Mouse (Mus musculus) regulatory T cell (primary cell): ENCODE measurements around the gene Acmsd.

Experiments
- in situ Hi-C: fragments of 300-600 bp; cut with MboI, MseI; formaldehyde crosslinking; loops from one replicate; pipeline ENCODE4 v1.15.1; 2025; ENCODE audit warnings: high pct_unique_total_duplicates

Acmsd gene

DNA sequence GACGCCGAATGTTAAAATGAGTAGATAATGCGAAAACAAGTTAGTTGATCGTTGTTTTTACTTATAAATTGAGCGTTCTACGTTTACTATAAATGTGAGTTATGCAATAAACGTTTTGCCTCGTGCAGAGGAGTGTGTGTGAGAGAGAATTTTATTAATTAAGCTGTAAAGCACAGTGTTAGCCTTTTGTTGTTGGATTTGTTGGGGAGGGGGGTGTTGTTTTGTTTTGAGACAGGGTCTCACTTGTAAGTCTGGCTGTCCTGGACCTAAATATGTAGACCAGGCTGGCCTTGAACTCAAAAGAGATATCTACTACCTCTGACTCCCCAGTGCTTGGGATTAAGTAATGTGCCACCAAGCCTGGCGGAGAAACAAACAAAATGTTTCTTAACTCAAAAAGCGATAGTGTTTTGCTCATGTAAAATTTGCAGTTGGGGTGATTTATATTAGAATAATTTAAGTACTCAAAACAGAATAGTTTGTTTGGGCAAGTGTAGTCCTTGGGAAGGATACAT is 46.0 kb downstream of the Acmsd start:
- in situ Hi-C loops: no loop called here

DNA sequence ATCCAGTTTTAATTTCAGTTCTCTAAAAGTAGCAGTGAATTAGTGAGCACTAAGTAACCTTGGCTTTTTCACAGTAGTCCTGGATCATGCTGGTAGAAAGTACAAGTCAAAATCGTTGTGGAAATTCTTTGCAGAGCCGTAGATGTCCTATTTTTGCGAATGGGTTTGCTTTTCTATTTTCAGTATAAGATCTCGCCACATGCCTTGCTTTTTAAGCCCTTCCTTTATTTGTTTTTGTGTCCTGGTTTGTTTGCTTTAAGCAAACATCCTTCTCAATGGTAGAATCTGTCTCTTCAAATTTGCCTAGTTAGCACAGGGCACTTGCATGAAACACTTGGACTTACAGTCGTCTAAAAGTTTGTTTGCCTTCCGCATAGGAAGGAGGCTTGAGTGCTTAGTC is 47.0 kb downstream of the Acmsd start:
- in situ Hi-C loops: no loop called here

DNA sequence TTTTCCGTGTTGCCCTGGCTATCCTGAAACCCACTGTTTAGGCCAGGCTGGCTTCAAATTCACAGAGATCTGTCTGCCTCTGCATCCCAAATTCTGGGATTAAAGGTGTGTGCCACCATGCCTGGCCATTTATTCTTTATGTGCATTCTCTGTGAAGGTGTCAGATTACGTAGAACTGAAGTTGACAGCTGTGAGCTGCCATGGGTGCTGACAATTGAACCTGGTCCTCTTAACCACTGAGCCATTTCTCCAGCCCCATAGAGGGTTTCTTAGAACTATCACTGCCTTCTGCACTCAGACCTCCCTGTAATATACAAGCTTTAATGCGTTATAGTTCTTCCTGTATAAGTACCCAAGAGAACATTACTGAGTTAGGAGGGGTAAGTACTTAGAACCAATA is 49.4 kb downstream of the Acmsd start:
- in situ Hi-C loops: no loop called here

DNA sequence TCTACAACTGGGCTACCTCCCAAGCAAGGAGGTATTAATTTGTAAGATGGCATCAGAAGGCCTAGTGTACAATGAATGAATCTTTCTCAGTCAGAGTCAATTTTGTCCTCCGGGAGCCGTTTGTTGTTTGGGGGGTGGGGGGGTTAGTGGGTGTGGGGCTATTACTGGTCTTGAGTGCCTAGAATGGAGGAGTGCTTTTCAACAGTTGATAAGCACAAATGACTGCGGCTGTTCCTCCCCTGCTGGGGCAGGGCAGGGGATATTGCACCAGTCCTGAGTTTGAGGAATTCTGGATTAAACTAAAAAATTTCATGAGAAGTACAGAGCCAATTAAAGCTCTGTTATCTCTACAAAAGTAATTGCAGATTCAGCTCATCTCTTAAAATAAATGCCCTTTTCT is 50.9 kb downstream of the Acmsd start:
- in situ Hi-C loops: no loop called here

DNA sequence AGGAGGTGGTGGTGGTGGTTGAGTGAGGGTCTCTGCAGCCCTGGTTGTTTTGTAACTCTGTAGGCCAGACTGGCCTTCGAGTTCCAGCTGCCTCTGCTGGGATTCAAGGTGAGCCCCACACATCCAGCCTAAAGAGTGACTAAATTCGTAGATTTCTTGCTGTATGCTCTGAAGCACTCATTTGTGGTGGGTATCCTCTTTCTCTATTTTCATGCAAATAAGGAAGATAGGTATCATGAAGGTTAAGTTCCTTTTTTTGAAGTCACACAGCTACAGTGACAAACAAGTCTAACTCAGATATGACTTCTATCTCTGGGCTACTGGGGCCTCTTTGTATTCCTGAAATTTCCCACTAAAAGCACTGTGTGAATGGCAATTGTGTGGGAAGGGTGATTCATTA is 51.6 kb downstream of the Acmsd start:
- in situ Hi-C loops: no loop called here

DNA sequence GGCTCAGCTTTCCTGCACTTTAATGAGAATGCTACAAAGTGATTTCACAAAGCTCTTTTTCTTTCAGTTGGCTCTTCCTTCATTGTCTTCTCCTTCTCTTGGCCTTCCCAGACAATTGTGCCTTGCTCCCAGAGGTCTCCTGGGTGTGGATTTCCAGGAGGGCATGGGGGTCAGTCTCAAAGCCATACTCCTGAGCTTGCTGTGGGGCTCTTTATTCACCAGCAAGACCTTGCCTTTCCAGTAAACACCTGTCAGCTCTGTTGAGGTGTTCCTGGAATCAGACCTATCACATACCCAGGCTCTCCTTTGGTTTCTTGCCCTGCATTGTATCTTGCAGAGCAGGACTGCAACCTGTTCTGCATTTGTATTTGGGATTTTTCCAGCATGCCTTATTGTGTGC is 54.6 kb downstream of the Acmsd start:
- in situ Hi-C loops: no loop called here

DNA sequence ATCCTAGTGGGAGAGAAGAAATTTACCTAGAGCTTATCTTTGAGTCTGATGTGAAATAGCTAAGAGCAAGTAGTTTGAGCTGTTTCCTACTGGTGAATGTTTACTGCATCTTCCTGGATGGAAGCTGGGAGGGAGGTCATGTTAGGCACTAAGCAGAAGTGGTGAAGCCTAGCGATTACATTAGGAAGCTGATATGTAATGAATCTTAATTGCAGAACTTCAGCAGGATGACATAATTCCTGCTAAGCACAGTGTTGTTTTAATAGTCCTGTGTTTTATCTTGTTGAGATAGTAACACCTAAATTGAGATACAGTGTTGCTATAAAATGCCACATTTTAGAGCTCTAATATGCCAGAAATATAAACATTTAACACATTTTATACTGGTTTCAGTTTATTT is 56.7 kb downstream of the Acmsd start:
- in situ Hi-C loops: no loop called here

DNA sequence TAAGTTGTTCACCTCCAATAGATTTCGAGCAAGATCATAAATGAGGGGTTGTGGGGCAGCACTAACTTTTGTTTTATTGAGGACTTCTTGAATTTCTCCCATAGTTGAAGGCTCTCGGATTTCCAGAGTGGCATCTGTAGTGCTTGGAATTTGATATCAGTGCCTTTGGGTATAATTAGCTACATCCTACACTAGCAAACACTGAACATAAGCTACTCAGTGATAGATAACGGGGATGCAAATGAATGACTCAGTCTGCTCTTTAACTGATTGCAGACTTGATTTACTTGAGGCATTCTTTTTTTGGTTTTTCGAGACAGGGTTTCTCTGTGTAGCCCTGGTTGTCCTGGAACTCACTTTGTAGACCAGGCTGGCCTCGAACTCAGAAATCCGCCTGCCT is 59.7 kb downstream of the Acmsd start:
- in situ Hi-C loops: no loop called here

DNA sequence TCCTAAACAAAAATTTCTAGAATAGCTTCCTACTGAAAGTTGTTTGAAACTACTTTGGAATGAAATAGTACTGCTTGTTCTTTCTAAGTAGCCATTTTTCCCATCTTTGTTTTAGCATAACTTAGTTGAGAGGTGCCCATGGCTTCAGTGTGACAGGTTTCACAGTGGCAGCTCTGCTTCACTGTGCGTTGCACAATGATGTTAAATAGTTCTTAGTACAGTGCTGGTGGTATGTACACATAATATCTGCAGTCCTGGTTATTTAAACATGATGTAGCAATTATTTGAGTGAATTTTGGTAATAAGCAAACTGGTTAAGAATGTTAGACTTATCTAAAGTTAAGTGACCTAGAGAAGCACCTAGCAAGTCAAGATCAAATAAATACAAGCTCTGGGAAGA is 64.2 kb downstream of the Acmsd start:
- in situ Hi-C loops: no loop called here

DNA sequence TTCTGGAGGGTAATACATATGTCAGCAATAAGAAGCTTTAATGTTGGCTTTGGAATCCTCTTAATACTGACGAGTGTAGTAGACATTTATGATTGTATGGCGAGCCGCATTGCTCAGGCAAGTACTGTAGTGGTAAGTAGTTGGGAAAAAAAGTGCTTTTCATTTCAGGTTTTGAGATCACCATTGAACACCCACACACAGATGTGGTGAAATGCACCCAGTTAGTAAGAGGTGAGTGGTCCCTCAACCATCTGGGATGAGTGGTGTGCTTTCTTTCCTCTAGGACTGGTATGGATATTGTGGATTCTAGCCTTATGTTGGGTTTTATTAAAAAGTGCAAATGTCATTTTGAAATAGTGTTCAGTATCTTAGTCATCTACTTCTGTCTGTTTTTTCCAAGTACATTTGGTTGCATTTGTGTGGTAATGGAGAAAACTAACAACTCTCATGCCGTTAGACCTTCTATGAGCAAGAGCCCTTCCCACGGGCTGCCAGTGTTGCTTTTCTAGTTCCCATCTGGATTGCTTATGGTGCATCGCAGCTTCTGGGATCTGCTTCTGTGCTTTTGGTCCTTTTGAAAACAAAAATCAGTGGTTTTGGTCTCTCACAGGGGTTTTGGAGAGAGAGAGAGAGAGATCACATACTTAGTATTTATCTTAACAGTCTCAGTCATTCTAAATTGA is 66.0 kb downstream of the Acmsd start:
- in situ Hi-C loops: no loop called here

DNA sequence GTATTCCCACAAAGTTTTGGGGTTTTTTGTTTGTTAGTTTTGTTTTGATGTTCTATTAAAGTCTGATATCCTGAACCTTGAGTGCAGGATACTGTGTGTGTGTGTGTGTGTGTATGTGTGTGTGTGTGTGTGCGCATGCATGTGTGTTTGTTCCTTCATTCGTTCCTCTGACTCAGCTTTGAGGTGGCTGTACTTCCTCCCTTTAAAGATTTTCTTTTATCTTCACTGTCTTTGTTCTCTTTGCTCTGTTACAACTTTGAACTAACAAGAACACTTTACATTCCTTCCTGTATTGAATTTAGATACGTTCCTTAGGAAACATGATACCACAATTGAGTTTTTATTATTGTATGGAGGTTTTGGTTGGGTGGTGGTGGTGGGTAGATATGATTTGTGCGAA is 67.1 kb downstream of the Acmsd start:
- in situ Hi-C loops: no loop called here

DNA sequence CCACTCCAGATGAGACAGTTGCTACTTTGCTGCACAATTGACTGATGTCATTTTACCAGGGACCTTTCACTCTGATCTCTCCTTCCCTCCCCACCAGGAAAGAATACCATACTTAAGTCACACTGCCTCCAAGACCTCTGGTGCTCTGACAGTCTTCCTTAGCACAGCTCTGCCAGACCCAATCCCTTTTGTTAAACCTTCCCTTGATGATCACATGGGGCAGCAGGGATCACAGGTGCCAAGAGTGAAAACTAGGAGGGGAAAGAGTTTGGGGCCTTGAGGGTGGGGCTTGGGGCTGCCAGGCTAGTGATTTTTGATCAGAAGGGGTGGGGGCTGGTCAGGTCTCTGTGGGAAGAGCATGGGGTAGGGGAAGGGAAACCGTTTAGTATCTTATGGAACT is 67.5 kb downstream of the Acmsd start:
- in situ Hi-C loops: no loop called here

DNA sequence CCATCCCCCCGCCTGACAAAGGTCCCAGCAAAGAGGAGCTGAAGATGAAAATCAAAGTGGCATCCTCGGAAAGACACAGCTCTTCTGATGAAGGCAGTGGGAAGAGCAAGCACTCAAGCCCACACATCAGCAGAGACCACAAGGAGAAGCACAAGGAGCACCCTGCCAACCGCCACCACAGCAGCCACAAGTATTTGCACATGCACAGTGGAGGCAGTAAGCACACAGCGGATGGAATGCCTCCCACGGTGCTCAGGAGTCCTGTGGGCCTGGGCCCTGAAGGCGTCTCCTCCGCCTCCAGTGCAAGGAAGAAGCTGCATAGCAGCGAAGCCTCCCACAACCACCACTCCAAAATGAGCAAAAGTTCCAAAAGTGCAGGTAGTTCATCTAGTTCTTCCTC is 73.7 kb downstream of the Acmsd start:
- in situ Hi-C loops: no loop called here

DNA sequence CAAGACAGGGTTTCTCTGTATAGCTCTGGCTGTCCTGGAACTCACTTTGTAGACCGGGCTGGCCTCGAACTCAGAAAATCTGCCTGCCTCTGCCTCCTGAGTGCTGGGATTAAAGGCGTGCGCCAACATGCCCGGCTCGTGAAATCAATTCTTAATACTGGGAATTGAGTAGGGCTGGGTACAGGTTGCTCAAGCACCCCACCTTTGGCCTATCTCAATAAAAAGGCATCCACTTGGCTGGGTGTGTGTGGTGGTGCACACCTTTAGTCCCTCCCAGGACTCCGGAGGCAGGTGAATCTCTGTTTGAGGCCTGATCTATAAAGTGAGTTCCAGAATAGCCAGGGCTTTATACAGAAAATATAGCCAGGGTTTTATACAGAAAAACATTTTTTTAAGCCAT is 79.5 kb downstream of the Acmsd start:
- in situ Hi-C loops: no loop called here

DNA sequence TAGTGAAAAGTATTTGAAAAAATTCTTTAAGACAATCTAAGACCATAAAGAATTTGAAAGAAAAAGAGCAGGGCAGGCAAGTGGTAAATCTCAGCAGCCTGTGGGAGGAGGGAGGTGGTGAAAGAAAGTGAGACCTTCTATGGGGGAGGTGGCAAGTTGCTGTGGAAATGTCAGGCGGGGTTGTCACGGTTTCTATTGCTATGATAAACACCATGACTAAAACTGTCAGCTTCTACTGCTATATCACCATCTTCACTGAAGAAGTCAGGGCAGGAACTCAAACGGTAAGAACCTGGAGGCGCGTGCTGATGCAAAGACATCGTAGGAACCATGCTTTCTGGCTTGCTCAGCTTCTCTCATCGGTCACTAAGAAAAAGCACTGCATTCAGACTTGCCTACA is 83.7 kb downstream of the Acmsd start:
- in situ Hi-C loops: no loop called here

DNA sequence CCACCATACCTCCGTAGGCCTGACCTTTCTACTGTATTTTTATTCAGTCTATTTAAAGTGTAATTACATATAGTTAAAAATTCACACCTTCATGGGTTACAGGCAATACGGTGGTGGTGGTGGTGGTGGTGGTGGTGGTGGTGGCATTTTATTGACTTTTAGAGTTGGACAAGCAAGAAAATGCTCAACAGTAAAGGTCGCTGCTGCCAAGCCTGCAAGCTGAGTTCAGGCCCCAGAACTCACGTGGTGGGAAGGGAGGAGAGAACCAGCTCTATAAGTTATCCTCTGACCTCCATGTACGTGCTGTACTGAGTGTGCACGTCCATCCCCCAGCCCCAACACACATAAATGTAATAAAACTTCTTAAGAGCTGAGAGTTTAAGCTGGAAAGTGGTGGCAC is 87.2 kb downstream of the Acmsd start:
- in situ Hi-C loops: no loop called here
